Mouse (Mus musculus): Measurements from ENCODE around the gene Rprd1b.

The Rprd1b gene

DNA sequence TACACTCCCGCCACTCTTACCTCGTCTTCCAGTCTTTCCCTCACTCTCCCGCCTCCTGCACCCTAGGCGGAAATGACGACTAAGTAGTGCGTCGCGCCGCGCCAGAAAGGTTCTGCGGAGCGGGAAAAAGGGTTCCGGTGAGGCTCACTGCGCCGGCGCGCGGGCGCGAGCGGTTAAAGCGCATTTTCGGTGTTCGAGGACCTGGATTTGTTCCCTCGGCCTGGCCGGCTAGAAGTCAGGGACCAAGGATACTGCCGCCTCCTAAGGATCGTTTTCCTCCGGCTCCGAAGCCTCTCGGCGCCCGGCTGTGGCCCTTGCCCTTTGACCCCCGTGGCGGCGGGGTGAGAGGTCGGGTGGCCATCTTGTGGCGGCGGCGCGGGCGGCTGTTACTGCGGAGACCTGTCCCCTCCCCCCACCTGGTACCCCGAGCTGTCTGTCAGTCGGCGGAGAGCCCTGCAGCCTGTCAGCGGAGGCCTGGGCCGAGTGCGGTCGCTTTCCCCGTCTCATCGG lies at the start of gene Rprd1b, which contains the start of gene Tti1:
Gene Rprd1b (plus strand): TSS at position 144 of the 510 bp plus-strand sequence.
Gene Tti1 (minus strand): TSS at position 80 of the 510 bp plus-strand sequence.
- DNase-seq (ENCODE audit: low read depth in 1 of 2, low spot score in 2 of 2) = peak; percentile 82 to 90

DNA sequence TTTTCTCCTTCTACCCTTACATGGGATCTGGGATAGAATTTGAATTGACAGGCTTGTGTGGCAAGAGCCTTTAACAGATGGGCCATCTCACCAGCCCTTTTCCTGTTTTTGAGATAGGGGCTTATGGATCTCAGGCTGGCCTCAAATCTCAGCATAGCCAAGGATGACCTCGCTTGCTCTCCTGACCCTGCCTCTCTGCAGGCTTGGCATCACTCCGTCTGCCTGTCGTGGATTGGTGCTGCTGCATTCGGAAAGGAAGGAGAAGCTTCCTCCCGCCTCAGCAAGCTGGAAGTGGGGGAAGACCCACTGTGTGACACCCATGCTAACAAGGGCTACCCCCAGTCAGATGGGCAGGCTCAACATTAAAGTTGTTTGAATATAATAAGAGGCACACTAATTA lies 49.1 kb upstream of the Rprd1b start:
- DNase-seq (ENCODE audit: low read depth in 1 of 2, low spot score in 2 of 2) = no peak

DNA sequence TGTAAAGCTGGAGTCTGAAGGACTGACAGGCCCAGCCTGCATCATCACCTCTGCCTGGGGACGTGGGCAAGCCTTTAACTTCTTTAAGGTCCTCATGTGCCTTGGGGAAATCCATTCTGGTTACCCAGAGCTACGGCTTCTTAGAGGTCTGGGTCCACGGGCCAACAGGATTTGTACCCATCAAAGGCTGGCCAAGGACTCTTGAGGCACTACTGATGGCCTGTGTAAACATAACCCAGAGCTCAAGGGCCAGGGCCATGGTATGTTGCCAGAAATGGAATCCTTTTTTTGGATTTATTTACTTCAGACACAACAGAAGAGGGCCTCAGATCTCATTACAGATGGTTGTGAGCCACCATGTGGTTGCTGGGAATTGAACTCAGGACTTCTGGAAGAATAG lies 45.6 kb upstream of the Rprd1b start:
- DNase-seq (ENCODE audit: low read depth in 1 of 2, low spot score in 2 of 2) = no peak

DNA sequence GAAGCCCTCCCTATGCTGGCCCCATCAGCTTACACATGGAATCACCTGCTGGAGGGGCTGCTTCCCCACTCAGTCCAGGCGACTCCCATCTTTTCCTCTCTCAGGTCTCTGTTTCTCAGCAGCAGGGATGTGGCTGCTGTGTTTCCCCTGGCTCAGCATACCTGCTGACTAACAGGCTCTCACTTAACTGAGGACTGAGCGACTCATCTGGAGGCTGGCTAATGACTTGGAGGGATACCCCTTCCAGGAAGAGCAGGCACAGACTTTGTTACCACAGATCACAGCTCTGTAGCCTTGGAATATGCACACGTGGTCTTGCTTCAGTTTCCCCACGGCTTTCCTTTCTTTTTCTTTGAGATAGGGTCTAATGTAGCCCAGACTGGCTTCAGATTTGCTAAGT lies 45.0 kb upstream of the Rprd1b start:
- DNase-seq (ENCODE audit: low read depth in 1 of 2, low spot score in 2 of 2) = no peak

DNA sequence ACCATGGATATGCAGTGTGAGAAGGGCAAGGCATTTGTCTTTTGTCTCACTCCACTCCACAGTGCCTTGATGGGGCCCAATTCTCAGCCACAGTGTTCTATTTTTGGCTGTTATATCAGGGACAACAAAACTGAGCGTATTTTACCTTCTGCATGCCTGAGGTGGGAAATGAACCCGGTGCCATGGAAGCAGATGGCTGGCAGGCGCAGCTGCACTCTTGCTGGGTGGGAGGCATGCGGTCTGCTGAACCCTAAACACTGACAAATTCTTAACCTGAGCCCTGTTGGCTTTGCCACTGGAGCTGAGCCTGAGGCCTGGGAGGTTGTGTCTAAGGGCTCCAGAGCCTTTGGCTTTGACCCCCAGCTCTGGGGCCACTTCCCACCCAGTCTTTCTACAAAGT lies 42.7 kb upstream of the Rprd1b start:
- no peak for DNase-seq (ENCODE audit: low read depth in 1 of 2, low spot score in 2 of 2)

DNA sequence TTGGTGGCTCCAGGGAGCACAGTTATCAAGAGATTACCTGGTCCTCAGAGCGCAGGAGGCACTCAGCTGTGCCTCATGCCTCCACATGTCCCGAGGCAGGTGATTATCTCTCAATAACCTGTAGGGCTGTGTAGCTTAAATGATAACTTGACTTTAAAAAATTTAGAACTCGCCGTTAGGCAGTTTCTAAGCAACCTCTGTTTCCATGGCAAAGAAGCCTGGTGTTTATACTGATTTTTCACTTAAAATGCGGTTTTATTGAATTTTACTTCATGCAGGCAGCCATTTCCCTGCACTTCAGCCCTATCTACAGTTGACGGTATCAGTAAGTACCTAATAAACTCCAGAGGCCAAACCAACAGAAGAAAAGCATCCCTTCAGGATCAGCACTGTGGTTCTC lies 42.1 kb upstream of the Rprd1b start:
- DNase-seq (ENCODE audit: low read depth in 1 of 2, low spot score in 2 of 2) = no peak

DNA sequence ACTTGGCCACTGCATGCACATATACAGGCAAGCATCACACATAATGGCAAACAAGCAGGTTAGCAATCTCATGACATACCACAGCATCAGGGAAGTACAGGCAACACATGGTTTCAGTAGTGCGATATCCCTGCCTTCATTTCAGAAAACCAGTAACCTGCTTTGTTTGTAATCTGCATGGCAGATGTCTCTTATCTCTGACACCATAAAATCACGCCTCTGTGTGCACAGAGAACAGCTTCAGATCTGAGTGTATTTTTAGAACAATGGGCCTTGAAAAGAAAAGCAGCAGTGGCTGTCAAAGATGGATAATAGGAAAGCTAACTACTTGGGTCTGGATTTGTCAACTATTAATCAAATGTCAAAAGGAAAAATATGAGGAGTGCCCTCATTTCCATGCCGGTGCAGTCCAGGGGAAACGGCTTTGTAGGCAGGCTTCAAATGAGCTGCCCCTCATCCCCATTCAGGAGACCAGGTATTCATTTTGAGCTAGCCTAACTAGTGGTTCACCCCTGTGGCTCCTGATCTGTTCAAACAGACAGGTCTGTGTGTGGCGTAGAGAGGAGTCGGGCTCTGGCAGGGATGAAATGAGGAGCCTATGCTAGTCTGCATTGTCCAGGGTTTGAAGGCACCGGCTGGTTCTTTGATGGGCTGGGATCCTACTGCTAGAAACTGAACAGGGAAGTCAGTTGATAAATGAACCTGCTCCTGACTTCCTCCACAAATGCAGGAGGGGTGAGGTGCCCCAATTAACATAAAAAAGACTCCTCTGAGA lies 39.7 kb upstream of the Rprd1b start:
- no peak for DNase-seq (ENCODE audit: low read depth in 1 of 2, low spot score in 2 of 2)

DNA sequence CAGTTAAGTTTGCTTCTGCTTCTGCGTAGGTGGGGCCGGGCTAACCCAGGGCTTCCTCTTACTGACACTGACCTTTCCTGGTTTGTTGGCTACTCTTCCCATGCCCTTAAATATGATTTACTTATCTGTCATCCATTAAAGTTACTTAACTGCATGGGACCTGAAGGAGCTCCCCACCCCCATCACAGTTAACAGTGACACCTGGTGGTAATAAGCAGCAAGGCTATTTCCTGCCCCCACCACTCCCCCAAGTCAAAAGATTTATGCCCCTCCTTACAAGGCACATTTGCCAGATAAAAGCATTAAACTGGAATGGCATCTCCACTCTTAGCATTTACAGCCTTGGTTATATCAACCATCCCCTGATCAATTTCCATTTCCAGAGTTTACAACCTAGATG lies 38.4 kb upstream of the Rprd1b start:
- DNase-seq (ENCODE audit: low read depth in 1 of 2, low spot score in 2 of 2) = no peak

DNA sequence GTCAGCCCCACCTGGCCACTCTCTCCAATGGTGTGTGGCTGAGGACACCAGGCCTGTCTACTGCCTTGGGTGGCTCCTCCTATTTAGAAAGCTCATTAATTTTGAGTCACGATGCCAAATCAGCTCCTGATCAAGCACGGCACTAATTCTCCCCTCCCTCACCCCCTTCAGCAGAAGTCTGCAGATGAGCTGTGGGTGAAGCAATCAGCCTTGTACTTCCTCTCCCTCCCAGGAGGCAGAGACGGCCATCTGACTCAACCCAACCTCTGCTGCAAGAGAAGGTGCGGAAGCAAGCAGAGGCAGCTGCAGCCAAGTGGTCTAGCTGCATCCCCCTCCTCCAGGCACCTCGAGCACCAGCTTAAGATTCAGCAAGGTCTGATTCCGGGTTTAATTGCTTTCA lies 37.3 kb upstream of the Rprd1b start:
- no peak for DNase-seq (ENCODE audit: low read depth in 1 of 2, low spot score in 2 of 2)

DNA sequence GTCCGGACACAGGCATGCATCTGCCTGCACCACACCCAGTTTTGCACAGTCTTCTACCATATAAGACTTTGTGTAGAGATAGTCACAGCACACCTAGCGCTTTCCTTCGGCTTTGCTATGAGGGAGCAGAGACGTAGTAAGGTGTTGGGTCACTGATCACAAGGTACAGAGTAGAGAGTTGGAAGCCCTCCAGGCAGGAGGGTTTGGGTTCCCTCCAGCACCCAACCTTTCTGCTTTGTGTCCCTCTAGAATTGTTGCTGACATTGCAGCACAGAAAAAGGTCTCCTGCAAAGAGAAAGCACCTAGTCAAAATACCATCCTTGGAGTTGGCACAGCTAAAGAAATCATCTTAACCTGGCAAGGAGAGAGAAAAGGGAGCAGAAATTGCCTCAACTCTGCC lies 35.8 kb upstream of the Rprd1b start:
- no peak for DNase-seq (ENCODE audit: low read depth in 1 of 2, low spot score in 2 of 2)

DNA sequence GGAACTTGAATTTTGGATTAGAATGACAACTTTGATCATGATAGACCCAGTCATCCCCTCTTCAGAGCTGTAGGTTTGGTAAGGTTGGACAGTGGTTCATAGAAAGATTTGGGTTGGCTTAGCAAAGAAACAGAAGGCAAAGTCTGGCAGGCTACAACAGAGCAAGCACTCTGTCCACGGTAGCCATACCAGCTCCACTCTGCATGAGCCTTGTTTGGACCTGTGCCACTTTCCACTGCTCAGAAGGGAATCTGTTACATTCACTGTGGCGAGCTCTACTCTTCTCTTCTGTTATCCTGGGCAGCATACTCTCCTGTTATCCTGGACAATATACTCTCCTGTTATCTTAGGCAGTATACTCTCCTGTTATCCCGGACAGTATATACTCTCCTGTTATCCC lies 29.5 kb upstream of the Rprd1b start:
- DNase-seq (ENCODE audit: low read depth in 1 of 2, low spot score in 2 of 2) = no peak

DNA sequence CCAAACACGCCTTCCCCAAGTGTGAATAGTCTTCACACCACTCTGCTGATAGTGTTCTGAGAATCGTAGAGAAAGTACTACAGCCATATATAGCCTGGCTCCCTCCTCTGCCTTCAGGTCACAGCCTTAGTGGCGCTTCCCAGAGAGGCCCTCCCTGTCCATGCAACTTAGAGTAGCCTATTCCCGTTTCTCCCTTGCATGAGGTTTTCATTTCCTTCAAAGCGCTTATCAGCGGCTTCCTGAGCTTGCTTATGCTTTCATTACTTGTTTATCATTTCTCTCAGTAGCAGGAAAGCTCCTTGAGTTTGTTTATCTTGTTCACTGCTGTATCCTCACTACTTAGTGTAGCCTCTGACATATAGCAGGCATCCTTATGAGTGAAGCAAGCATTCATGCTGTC lies 23.7 kb upstream of the Rprd1b start:
- no peak for DNase-seq (ENCODE audit: low read depth in 1 of 2, low spot score in 2 of 2)

DNA sequence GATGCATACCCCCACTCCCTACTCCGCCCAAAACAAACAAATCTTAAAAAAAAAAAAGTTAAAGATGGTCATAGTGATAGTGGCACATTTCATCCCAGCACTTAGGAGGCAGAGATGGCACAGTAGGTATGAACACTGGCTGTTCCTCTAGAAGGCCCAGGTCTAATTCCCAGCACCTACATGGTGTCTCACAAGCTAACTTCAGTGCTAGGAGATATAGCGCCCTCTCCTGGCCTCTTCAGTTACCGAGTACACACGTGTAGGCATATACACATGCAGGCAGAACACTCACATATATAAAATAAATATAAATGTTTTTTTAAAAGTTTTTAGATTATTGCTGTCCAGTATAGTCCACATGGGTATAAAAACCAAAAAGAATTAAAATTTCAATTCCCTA lies 22.7 kb upstream of the Rprd1b start:
- DNase-seq (ENCODE audit: low read depth in 1 of 2, low spot score in 2 of 2) = no peak

DNA sequence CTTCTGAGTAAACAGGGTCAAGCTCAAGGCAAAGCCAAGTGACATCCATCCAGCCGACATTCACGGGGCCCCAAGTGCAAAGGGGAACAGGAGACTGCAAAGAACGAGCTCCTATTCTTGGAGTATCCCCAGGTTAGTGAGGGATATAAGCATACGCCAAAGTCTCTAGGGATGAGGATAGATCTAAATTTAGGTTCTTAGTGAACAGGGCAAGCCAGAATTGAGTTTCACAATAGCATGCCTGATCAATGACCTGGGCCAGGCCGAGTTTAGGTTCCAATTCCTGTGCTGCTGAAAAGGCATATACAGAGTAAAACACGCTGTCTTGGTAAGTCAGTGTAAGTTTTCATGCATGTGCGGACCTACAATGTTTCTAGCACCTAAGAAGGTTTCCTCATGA lies 18.9 kb upstream of the Rprd1b start:
- DNase-seq (ENCODE audit: low read depth in 1 of 2, low spot score in 2 of 2) = no peak

DNA sequence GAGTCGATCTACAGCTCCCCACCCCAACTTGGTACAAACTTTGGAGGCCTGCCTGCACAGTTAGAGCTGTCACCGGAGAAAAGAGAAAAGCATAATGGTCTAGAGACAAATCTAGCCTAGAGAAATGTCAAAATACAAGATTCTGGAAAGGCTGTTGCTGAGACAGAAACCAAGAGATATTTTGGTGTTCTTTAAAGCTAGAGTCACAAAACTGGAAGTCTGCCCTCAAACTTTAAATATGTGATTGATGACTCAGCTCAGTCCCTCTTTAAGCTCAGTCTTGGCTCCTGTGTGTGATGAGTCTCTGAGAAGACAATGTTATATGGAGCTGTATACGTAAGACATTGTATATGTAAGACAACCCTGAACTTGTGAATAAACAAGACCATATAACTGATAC lies 15.7 kb upstream of the Rprd1b start:
- DNase-seq (ENCODE audit: low read depth in 1 of 2, low spot score in 2 of 2) = no peak

DNA sequence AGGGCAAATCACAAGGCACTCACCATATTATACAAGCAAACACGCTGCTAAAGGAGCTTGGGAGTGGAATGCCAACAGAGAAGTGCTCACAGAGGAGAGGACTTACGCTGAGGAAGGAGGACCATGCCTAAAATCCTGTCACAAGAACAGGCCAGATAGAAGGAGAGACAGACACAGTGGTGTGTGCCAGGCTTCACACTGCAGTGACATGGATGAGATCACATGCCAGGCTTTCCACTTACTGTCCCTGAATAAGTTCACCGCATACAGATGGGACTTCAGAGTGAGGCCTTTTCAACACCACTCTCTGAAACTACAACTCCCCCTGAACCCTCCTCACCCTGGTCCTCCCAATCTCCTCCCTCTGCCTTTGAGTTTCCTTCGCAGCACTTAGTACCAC lies 11.0 kb upstream of the Rprd1b start:
- DNase-seq (ENCODE audit: low read depth in 1 of 2, low spot score in 2 of 2) = no peak

DNA sequence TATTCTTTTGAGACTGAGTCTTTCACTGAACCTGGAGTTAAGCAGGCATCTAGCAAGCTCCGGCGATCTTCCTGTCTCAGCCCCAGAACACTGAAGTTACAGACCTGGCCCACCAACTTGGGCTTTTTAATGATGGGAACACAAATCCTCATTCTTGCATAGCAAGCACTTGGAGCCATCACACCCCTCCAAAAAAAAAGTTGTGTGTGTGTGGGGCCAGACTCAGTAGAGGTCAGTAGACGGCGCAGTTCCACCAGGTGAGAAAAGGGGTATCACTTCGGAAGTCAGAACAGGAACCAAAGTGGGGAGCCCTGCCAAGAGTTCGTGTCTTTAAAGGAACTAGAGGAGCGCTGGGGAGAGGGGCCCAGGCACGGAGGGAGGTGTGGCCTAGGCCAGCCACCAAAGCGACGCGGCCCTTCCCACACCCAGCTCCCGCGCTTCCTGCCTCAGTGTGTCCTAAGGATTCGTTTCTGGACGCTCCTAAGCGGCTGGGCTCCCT lies 393 bp upstream of the Rprd1b start:
- no peak for DNase-seq (ENCODE audit: low read depth in 1 of 2, low spot score in 2 of 2)

DNA sequence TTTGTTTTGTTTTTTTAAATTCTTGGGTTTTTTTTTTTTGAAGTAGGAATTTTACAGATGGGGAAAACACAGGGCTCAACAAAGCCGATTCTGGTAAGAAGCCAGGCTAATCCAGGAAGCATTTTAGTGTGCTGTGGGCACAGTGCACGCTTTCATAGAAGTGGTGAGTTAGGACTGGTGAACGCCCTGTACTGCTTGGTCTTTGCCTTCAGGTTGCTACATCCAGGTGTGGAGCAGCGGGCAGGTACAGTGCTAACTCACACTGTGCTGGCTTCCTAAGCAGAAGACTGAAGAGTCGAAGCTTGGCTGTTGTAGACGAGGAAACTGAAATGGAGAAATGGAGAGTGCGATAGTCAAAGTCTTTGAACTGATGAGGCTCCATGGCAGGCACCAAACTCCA lies 1.7 kb downstream of the Rprd1b start:
- DNase-seq (ENCODE audit: low read depth in 1 of 2, low spot score in 2 of 2) = no peak

DNA sequence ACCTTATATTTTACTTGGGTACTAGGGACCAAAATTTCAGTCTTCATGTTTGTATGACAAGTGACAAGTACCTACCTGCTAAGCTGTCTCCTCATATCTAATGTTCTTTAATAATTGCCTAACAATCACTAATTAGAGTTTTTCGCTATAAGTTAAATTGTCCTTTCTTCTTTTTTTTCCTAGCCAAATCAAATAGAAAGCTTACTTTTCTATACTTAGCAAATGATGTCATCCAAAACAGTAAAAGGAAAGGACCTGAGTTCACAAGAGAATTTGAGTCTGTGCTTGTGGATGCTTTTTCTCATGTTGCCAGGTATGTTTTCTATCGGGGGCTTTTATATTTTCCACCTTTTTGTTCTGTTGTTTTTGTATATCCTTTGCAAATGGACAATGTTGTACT lies 7.5 kb downstream of the Rprd1b start:
- no peak for DNase-seq (ENCODE audit: low read depth in 1 of 2, low spot score in 2 of 2)

DNA sequence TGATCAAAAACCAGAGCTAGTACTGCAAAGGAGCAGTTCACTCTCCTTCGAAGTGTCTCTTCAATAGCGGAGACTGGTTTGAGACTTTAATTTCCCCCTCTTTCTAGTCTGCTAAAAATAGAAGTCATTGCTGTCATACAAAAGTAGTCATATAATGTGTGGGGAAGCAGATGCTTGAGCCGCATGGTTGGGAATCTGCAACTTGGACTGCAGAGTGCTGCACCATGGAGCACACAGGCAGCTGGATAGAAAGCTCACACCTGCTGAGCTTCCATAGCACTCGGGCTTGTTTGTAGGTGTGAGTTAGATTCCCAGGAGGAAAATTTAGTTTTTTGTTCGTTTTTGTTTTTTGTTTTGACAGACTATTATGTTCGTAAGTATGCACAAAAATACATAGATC lies 8.1 kb downstream of the Rprd1b start:
- no peak for DNase-seq (ENCODE audit: low read depth in 1 of 2, low spot score in 2 of 2)

DNA sequence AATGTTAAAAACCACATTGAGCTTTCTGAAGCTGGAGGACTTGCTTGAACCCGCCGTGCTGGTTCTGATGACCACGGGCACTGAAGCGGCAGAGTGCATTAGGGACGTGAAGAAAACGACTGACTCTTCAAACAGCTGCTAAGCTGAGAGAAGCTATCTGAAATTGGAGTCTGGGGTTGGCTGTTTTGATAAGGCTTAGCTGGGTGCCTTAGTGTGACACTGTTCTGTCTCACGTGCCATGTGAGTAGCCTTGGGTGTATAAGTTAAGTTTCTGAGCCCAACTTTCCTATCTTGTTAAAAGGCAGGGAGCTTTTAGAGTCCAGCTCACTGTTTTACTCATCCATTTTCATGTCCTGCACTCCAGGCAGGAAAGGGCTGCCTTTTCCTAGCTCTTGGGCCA lies 8.7 kb downstream of the Rprd1b start:
- no peak for DNase-seq (ENCODE audit: low read depth in 1 of 2, low spot score in 2 of 2)

DNA sequence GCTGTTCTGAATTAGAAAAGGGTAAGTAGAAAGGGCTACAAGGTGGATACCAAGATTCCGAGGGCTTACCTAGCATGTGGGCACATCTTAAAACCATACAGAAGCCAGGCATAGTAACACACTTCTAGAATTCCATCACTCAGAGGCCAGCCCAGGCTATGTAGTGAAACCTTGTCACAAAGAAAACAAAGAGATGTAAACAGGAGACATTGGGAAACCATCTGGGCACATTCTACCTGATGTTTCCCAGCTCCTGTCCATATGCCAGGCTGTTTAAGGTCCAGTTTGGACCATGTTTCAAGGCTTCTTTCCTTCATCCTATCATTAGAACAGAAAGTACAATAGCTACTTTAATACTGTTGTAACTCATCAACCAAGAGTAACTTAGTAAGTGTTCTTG lies 9.3 kb downstream of the Rprd1b start:
- DNase-seq (ENCODE audit: low read depth in 1 of 2, low spot score in 2 of 2) = no peak

DNA sequence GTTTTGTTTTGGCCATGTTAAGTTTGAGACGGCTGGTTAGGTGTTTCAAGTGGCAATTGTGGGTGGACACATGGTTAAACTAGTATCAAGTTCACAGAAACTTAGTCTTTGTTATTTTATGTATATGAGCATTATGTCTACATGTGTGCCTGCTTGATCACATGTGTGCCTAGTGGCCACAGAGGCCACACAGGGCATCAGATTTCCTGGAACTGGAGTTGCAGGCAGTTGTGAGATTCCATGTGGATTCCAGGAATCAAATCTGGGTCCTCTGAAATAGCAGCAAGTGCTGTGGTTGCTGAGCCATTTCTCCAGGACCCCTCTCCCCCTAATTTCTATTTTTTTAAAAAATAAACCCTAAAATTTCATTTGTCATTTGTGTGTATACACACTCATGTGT lies 11.4 kb downstream of the Rprd1b start:
- DNase-seq (ENCODE audit: low read depth in 1 of 2, low spot score in 2 of 2) = no peak

All from monocyte, adult 2 months (primary cell).